Mouse (Mus musculus) kidney, embryonic 16.5 days (tissue): ENCODE results near the gene Kcnt2. TPM values are rescaled to one million over a fixed set of nuclear protein-coding genes. Genes with fewer than 3 reads are reported as not detected.
A peak's percentile ranks its signal among the peaks of the same experiment; 100 is the strongest.

ENCODE experiments used
- ATAC-seq: fragments of 200-750 bp; cut with Nextera tagmentation; 2 replicates; pipeline ENCODE4 v1.8.0; 2017; ENCODE audit warnings: moderate TSS enrichment; ENCODE audit not compliant: low FRiP score, low TSS enrichment
- H3K27ac ChIP-seq: fragments of 300-500 bp; sonication (generic); 2 replicates; pipeline ENCODE4 v1.5.1; 2014; ENCODE audit warnings: low read length
- H3K27me3 ChIP-seq: fragments of 300-500 bp; sonication (generic); 2 replicates; pipeline ENCODE4 v1.6.1; 2014; ENCODE audit warnings: low read length, control low read depth, mixed read lengths; ENCODE audit not compliant: insufficient read depth
- H3K36me3 ChIP-seq: fragments of 300-500 bp; sonication (generic); 2 replicates; pipeline ENCODE4 v1.6.1; 2014; ENCODE audit warnings: low read length, control low read depth, mixed read lengths; ENCODE audit not compliant: insufficient read depth
- H3K4me1 ChIP-seq: fragments of 300-500 bp; sonication (generic); 2 replicates; pipeline ENCODE4 v1.6.1; 2014; ENCODE audit warnings: low read length, control low read depth, mixed read lengths; ENCODE audit not compliant: insufficient read depth
- H3K4me2 ChIP-seq: fragments of 300-500 bp; sonication (generic); replicated peaks from 2 replicates; pipeline ENCODE4 v1.6.1; 2014; ENCODE audit warnings: low read depth, low read length
- H3K4me3 ChIP-seq: fragments of 300-500 bp; sonication (generic); 2 replicates; pipeline ENCODE4 v1.5.1; 2014; ENCODE audit warnings: mild to moderate bottlenecking, low read length
- H3K9ac ChIP-seq: fragments of 300-500 bp; sonication (generic); replicated peaks from 2 replicates; pipeline ENCODE4 v1.6.1; 2014; ENCODE audit warnings: low read length
- H3K9me3 ChIP-seq: fragments of 300-500 bp; sonication (generic); 2 replicates; pipeline ENCODE4 v1.6.1; 2016; ENCODE audit warnings: low read length, control low read depth
- WGBS: fragments of 180-500 bp; shearing (Covaris S2); extraction: QIAGEN DNeasy Blood & Tissue Kit; methylation state at CpG from one replicate; pipeline ENCODE4 v1.1.7; 2014; 5-methylcytosine and 5-hydroxymethylcytosine counted together
- polyA plus RNA-seq: library from polyadenylated mRNA; unstranded; fragments of >200 nt; fragmentation: Nextera tagmentation; extraction: Ambion mirVana; gene quantifications from 2 replicates; pipeline ENCODE4 v1.2.1, GENCODE M21; 2015

Kcnt2 gene
- polyA plus RNA-seq, 1 experiment from 2014 or later = 2.8 TPM

- Histone ChIP-seq H3K9me3 (no peaks in the 10 kb centered on the region), H3K27me3 (no peaks in the 10 kb centered on the region), H3K4me3 (no peak overlapping the region), H3K9ac (no peak overlapping the region), H3K4me2 (no peak overlapping the region), H3K27ac (no peak overlapping the region), H3K36me3 (no peaks in the 10 kb centered on the region), H3K4me1 (no peaks in the 10 kb centered on the region)
- 60% methylated on average over 2 of the region's 2 CpGs for WGBS
- ATAC-seq = no peak
Observed at GRCm38 (mm10) chr1:140614840-140615239, 368.9 kb downstream of the Kcnt2 start.

- Histone ChIP-seq H3K27me3 (no peaks in the 10 kb centered on the region), H3K36me3 (no peaks in the 10 kb centered on the region), H3K27ac (no peak overlapping the region), H3K4me1 (no peaks in the 10 kb centered on the region), H3K9me3 (no peaks in the 10 kb centered on the region), H3K9ac (no peak overlapping the region), H3K4me2 (no peak overlapping the region), H3K4me3 (no peak overlapping the region)
- ATAC-seq = no peak
Observed at GRCm38 (mm10) chr1:140618164-140618563, 372.2 kb downstream of the Kcnt2 start.

- ATAC-seq = peak; percentile 59; the same call in 1 of the 2 replicates
- H3K4me1 ChIP-seq = no peaks in the 10 kb centered on the region
- no peaks in the 10 kb centered on the region for H3K9me3 ChIP-seq
- no peak overlapping the region for H3K27ac ChIP-seq
- H3K27me3 ChIP-seq = no peaks in the 10 kb centered on the region
- no peak overlapping the region for H3K9ac ChIP-seq
- no peak overlapping the region for H3K4me2 ChIP-seq
- H3K4me3 ChIP-seq = no peak overlapping the region
- H3K36me3 ChIP-seq = no peaks in the 10 kb centered on the region
Observed at GRCm38 (mm10) chr1:140624918-140625317, 379.0 kb downstream of the Kcnt2 start.

- no peak overlapping the region for H3K27ac ChIP-seq
- H3K4me1 ChIP-seq = no peaks in the 10 kb centered on the region
- H3K36me3 ChIP-seq = no peaks in the 10 kb centered on the region
- H3K4me3 ChIP-seq = no peak overlapping the region
- no peaks in the 10 kb centered on the region for H3K27me3 ChIP-seq
- no peak overlapping the region for H3K9ac ChIP-seq
- no peak for ATAC-seq
- H3K9me3 ChIP-seq = no peaks in the 10 kb centered on the region
- WGBS = 54% methylated on average over 3 of the region's 3 CpGs
- no peak overlapping the region for H3K4me2 ChIP-seq
Observed at GRCm38 (mm10) chr1:140659607-140660340, 413.8 kb downstream of the Kcnt2 start.

- WGBS = 47% methylated on average over 12 of the region's 12 CpGs
- H3K4me3 ChIP-seq = no peak overlapping the region
Observed at GRCm38 (mm10) chr1:140660751-140661403, 414.9 kb downstream of the Kcnt2 start.

GRCm38 (mm10) chr1:140661404-140661787 lies 415.4 kb downstream of the Kcnt2 start:
- Histone ChIP-seq H3K9me3 (no peaks in the 10 kb centered on the region), H3K4me3 (no peak overlapping the region), H3K4me2 (peak overlapping the region; percentile 31; the same call in 1 of the 2 replicates), H3K9ac (no peak overlapping the region), H3K27ac (no peak overlapping the region), H3K4me1 (no peaks in the 10 kb centered on the region), H3K36me3 (no peaks in the 10 kb centered on the region), H3K27me3 (no peaks in the 10 kb centered on the region)
- 21% methylated on average over 3 of the region's 3 CpGs for WGBS
- peak; percentile 59; the same call in 1 of the 2 replicates for ATAC-seq

More at GRCm38 (mm10) chr1:140660751-140661403, 414.9 kb downstream of the Kcnt2 start:
- ATAC-seq = no peak; the same call in 1 of the 2 replicates
- no peaks in the 10 kb centered on the region for H3K9me3 ChIP-seq
- peak overlapping the region; percentile 31 for H3K4me2 ChIP-seq
- H3K36me3 ChIP-seq = no peaks in the 10 kb centered on the region
- H3K27ac ChIP-seq = peak overlapping the region; percentile 34; the same call in 1 of the 2 replicates
- no peaks in the 10 kb centered on the region for H3K27me3 ChIP-seq
- no peak overlapping the region for H3K9ac ChIP-seq
- no peaks in the 10 kb centered on the region for H3K4me1 ChIP-seq

Other genes with a start within 250 kb of the Kcnt2 start
- 183 and 191 TPM in 2 replicates for gene Cfh, start 62.4 kb upstream of the Kcnt2 start, polyA plus RNA-seq